Mouse (Mus musculus) ES-E14 (cell line): ENCODE results near the gene Vps13c.

ENCODE experiments used
- HCFC1 ChIP-seq: IDR thresholded peaks from 2 replicates; pipeline ENCODE4 v1.6.1; 2012; ENCODE audit warnings: low read length, inconsistent platforms, borderline replicate concordance; ENCODE audit not compliant: insufficient read depth
- MAFK ChIP-seq: IDR thresholded peaks from 2 replicates; pipeline ENCODE4 v1.6.1; 2014; ENCODE audit warnings: mild to moderate bottlenecking, low read depth, low read length, inconsistent platforms; ENCODE audit not compliant: insufficient read depth

DNA sequence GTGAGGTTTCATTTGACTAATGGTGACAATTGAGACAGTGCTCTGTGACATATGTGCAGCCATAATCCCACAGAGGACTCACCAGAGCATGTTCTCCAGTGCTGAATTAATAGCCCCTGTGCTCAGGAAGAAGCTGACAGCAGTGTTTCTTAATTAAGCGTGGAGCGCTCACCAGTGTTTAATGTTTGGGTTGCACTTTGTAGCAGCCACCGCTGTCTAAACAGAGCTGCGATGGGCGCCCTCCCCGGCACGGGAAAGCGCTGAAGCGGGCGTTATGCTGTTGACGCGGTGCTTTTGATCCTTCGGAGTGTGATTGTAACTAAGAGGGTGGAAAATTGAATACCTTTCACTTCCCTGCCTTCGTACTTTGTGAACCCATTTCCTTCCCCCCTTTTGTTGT is 125.7 kb downstream of the Vps13c start:
- TF ChIP-seq HCFC1 (no peak), MAFK (no peak)
